Mouse (Mus musculus) ovary, postnatal 36 days (tissue): ENCODE data around the gene Fmo1.

Experiments
- DNase-seq: peaks from one replicate; pipeline ENCODE4 v3.0.0; 2022; ENCODE audit warnings: low spot score, mixed read lengths

Fmo1 gene

DNA sequence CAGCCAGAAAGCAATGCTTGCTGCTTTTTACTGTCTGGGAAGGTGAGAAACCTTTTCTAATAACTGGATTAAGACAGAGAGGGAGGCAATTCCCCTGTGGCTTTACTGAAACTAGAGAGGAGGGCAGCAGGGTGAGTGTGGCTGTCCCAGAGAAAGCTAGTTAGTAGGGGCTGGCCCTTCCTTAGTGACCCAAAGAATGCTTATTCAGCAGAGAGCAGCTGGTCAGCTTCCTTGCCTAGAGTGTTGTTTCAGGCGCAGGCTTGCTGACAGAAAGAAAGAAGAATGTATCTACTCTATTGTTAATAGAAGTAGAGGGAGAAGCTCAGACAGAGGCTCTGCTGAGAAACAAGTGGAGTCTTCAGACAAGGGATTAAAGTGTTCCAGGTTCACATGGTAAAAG lies 4.1 kb downstream of the Fmo1 start:
- DNase-seq = no peak

DNA sequence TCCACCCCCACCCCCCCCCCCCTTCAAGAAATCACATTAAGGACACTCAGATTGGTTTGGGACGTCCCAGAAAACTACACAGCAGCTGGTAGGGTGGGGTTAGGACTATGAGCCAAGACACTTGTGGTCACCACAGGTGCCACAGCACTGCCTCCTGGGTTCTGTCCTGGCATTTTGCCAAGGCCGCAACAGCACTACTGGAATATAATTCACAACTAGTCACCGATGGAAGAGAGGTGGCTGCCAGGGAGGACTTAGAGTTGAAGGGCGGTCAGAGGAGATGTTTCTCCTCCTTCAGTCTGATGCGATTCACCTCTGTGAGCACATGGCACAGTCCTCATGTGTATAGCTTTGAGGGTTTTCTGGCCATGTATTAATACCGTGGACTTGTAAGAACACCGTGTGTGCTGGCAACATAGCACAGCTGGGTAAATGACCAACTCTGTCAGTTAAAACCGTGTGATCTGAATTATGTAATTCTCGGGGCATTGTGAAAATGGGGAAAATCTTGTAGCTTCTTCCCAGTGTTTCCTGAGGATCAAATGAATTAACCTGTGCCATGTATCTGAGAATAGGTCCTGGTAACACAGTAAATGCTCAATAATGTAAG lies 6.3 kb downstream of the Fmo1 start:
- DNase-seq = no peak

DNA sequence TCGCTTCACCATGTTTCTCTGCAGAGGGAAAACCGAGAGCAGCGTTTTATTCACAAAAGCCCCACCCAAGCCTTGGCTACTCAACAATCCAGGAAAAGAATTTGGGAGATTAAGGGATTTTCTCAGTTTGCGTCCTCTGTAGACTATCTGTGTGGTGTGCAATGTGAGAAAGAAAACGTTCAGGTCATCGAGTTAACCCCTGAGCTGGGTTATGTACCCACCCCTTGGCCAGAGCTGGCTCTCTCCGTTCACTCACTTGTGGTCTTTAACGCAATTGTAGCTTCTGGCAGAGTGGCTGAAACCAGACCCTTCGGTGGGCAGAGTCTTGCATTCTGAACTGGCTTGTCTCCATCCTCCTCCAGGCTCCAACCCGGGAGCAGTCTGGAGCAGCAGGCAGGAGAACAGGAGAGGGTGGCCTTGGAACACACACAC lies 6.8 kb downstream of the Fmo1 start:
- peak; percentile 14 for DNase-seq

DNA sequence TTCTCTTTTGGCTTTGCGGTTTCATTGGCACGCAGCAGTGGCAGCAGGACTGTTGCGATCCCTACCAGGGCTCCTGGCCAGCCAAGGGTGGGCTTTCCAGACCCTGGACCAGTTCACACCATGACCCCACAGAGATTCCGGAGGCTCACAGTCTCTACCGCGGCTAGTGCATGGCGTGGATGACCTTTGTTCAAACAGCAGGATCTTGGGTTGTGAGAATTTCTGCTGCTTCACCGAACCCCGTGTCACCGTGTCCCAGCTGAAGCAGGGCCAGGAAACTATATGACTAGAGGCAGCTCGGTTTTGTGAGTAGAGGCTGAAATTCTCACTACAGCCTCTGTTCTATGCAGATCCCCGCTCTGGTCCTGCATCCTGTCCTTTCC lies 7.7 kb downstream of the Fmo1 start:
- peak; percentile 24 for DNase-seq

DNA sequence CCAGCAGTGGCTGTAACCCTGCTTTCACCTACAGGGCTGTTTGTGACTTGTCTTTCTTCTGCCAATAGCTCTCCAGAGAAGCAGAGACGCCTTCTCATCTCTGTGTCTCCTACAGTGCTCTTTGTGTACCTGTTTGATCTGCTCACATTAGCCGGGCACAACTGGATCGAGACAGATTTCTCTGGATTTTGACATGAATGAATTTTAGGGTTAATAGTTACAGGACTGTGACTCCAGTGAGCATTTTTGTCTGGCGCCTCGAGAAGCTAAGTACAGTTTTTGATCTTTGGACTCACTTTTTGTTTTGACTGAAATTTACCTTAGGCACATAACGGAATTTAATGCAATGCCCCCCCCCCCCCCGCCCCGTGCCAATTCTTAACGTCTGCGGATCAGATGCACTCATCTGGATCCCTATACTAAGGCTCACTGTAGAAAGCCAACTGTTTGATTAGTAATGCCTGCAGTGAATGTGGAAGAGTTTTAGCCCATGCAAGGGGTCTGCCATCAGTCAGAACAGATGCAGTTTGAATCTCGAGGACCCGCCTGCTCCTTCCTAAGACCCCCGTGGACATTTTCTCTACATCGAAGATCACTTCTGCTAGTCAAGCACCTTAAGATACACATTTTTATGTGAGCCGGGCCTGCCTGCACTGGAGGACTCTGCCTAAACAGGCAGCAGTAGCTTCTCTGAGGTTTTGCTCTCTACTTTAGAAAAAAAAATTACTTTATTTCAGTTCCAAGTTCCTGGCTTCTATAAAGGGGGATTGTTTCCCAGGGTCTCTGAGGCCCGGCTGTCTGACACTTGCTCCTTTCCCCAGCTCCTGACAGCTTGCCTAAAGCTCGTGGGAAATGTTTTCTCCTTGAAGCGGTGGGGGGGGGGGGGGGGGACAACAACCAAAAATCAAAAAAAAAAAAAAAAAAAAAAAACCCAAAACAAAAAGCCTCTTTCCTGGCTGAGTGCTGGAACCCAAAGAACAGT lies 8.4 kb downstream of the Fmo1 start:
- DNase-seq = no peak

DNA sequence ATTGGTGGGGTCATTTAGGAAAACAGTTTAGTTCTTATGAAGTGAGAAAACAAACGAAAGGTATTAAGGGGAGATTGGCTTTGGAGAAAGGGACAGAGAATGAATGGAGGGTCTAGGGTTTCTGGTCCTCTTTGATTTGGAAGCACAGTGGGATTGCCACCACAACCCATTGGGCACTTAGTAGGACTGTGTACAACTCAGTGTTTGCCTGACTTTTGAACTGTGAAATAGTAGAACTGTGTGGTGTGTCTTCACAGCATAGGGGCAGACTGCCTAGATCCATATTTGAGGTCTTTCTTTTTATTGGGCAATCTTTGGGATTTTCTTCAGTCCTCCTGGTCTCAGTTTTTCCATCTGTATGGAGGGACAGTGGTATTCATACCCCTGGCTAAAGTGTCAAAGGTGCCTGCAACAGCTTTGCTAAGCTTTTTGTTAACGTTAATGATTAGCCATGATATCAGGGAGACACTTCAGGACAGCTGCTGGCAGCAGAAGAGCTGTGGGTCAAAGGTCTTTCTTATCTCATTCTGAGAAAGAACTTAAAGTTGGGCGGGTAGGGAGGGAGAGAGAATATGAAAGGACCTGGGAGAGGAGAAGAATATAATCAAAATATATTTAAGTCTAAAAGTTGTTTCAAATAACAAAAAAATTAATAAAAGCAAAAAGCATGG lies 12.5 kb downstream of the Fmo1 start:
- DNase-seq = no peak

DNA sequence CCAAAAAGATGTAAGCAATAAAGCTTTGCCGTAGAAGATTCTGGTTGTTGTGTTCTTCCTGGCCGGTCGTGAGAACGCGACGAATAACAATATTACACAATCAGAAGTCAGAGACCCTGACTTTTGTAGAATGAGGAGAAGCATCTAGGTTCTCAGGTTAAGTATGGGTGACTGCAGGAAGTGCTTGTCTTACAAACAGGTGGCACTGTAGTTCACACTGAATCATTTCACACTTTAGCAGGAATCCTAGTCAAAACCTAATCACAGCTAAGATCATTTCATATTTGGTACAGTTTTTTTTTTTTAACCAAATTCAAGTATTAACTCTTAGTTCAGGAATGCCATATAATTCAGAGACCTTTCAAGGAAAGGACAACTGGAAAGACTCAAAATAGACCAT lies 18.9 kb downstream of the Fmo1 start:
- DNase-seq = no peak

DNA sequence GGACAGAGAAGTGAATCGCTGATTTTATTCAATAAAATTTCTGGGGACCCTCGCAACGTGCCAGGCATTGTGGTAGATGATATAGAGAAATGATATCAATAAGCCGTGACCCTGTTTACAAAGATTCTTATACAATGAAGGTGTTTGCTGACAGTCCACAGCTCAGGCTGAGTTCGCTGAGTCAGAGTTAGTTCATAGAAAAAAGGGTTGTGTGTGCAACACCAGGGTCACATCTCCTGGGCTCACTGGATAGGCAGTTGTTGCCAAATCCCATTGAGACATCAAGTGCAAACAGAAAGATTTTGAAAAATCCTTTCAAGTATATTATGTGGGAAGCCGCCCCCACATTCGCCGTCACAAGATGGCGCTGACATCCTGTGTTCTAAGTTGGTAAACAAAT lies 26.2 kb downstream of the Fmo1 start:
- DNase-seq = no peak

DNA sequence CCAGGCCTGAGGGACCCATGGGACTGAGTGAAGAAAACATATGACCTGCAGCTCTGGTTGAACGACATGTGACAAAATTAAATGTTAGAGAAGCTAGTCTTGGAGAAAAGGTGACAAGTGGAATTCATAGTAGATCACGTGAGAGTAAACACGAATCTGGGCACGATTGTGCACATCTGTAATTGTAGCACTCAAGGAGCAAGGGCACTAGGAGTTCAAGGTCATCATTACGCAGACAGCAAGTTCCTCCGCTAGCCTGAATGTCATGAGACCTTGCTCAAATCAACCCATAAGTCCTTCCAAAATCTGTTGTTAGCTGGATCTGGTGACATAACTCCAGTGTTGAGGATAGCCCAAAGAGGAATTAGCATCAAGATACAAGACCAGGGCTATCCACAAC lies 27.4 kb downstream of the Fmo1 start:
- DNase-seq = no peak

DNA sequence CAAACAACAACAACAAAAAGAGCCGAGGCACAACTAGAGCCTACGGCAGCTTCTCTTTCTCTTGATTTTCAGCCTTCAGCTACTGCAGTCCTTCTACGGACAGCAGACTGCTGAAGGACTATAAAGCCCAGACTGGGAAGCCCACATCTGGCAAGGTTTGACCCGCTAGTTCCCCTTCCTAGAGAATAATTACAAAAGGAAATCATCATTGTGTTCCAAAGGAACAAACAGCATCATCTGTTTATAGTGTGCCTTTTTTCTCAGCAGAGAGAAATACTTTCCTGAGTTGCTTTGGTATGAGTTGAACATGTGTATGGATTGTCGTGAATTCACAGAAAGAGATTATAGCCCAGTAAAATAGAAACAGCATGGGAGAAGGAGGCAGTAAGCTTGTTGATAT lies 32.1 kb downstream of the Fmo1 start:
- DNase-seq = no peak

DNA sequence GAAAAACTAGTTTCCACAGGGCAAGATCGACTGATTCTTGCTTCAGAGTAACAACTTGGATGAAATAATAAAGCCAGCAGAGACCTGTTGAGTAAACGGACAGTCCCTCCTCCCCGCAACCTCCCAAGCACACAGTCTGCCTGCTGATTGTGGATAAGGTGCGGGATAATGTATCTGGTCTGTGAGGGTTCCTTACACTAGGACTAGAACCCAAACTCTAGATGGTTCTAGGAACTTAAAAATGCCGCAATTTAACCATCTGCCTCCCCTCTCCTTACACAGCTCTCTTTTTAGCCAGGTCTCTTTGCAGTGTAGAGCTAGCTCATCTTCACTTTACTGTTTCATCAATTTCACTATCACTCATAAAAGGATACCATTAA lies 33.8 kb downstream of the Fmo1 start:
- DNase-seq = no peak

DNA sequence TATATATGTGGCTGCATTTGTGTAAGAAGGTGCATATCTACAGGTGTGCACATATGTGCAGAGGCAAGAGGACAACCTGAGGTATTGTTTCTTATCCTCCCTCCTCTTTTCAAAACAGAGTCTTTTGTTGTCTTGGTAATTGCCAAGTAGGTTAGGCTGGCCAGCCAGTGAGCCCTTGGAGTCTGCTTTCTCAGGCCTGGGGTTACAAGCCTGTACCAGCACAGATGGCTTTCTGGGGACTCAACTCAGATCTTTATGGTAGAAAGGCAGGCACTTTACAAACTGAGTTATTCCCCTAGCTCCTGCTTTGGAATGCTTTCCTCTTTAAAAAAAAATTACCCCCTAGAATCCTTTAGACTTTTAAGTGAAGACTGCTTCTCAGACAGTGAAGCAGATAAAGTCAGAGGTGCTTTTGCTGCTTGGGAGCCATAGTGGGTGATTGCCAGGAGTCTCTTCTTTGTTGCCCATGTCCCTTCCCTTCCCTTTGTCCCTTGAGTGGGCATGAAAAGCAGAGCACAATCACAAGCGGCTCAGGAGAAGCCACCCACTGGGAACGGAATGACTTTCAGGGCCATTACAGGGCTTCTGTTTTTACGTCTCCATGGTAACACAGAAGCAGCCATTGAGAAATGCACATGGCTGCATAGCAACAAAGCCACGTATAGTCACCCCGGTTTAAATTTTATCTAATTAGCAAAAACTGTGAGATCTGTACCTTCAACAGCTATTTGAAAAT lies 34.4 kb downstream of the Fmo1 start:
- no peak for DNase-seq

DNA sequence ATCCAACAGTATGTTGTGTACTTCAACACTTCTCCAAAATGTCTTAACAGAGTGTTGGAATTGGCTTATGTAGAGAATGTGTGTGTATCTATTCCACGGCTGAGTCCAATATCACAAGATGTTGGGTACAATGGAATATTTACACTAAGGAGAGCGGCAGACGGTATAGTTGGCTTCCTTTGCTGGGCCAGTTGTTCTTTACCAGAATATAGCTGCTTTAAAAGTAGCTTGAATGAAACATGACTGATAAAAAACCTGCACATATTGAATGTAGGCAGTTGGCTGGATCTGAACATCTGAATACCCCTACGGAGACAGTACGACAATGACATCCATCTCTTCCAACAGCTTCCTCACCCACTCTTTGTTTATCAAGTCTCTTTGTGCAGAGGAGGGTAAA lies 47.1 kb downstream of the Fmo1 start:
- DNase-seq = no peak

DNA sequence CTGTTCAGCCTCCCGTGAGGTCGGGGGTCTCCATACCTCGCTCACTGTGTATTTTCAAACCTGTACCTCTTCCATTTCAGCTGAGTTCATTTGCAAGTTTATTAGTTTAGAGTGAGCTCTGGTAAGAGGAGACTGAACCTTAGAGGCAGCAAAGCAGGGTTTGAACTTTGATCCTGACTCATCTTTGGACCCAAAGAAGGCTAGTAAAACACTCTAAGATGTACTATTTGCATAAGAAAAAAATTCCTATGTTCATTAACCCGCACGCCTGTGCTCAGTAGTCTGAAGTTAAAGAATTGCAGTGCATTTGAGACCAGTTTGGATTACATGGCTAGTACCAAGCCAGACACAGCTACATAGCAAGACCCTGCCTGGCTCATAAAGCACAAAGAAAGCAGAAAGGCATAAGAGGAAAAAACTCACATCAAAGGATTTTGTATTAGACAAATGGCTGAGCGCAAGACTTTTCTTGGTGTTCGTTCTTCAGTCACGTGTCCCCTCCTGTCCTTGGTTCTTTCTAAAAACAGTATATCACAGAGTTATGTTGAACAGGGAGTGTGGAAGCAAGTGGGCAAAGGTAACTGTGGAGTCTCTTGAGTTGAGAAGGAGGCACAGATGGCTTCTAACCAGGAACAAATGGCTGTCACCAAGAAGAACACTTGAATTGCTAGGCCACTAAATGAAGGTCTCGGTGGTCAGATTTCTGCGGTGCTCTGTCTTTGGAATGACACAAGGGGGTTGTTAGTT lies 50.9 kb downstream of the Fmo1 start:
- no peak for DNase-seq

DNA sequence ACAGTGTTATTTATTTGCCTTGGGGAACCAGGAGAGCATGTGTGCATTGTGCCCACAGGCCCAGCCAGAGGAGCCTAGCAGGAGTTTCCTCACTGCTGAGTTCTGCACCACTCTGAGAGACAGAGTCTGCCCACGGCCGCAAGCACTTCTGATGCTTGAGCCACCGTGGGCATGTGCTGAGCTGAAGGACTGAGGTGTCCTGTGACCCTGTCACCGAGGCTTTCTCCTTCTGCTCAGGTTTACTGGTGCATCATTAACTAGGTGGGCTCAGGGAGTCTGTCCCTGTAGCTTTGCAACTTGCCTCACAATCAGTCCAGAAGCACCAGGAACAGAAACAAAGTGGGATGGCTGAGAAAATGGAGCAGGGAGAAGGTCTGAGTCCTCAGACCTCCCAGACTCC lies 51.5 kb downstream of the Fmo1 start:
- no peak for DNase-seq

DNA sequence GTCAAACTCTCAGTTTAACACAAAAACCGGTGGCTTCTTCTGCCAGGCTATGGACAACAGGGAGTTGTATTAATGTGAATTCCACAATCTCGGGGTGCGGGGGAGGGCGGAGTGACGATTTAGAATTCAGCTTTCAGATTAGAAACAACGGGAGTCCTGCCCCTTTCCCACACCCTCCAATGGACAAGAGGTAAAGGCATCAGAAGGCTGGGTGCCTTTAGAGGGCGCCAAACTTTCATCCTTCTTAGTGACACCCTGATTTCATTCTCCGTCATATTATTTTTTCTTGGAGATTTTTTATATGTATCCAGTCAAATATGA lies 52.6 kb downstream of the Fmo1 start, which contains the start of gene Fmo4:
Fmo4 (minus strand) TSS at position 137 of the 321 bp plus-strand sequence.
- DNase-seq = peak; percentile 34

DNA sequence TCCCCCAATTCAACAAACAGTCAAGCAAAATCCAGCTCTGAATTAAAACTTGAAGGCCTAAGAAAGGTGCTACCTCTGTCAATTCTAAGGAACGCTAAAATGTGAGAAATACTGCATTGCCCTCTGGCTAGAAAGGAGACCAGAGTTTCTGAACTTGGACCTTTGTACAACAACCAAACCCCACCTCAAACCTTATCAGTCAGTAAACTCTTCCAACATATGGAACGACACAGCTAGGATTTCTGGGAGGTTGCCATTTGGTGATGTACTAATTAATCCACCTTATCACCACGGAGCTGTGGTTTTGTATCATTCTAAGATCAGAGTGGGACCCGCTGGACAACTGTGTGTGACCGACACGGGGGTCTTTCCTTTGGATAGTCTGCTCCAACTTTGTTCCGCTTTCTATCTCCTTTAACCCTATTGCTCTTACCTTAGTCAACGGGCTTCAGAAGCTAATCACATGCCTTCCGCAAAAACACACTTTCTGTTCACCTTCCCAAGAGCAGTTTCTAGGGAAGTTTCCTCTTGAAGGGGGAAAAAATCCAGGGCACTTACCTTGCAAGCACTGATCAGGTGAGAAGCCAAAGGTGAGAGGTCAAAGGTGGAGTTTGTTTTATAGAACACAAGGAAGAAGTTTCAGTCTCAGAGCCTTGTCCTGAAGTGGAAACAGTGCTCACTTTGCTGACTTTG lies 53.1 kb downstream of the Fmo1 start:
- no peak for DNase-seq

DNA sequence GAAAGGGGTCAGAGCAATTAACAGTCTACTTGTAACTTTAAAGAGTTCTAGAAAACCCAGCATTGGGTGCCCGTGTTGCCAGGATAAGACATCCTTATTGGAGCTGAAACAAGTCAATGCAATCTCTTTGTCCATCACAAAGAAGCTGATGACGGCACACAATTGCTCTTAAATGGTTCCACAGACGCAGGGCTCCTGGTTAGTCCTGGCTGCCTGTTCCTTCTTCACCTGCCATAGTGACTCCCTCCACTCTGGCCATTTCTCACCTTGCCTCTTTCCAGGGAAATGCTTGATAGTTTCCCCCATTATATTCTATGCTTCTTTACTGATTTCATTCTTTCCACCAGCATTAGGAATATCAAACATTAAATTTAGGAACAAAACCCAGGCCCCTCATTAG lies 57.9 kb downstream of the Fmo1 start:
- DNase-seq = no peak

DNA sequence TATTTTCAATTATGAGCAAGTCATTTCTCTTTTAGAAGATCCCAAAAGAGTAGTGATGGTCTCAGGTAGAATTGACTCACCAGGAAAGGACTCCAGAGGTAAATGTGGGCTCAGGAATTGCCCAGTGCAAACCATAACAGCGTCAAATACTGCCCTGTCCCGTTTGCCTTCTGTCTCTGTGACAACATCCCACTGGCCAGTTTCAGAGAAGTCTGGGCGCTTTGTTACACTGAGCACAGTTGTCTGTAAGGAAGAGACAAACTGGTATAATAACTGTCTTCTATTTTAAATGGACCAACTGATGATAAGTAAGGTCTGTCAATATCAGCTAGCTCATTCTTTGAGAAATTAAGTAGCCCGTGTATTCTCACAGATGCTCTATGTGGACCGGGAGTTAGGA lies 59.0 kb downstream of the Fmo1 start:
- DNase-seq = no peak

DNA sequence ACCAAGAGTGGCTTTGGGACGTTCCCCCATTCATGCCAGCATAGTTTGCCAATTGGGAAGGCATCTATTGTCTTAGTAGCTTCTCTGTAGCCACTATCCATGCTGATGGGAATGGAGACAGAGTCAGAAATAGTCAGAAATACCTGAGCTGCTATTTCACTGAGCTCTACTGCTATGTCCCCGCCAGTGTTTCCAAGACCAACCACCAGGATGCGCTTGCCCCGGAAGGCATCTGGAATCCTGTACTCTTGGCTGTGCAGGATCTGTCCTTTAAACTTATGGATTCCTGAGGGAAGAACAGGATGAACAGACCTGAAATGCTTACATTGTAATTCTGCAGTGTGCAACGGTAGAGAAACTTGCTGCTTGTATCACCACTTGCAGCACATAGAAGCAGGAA lies 61.4 kb downstream of the Fmo1 start:
- no peak for DNase-seq

DNA sequence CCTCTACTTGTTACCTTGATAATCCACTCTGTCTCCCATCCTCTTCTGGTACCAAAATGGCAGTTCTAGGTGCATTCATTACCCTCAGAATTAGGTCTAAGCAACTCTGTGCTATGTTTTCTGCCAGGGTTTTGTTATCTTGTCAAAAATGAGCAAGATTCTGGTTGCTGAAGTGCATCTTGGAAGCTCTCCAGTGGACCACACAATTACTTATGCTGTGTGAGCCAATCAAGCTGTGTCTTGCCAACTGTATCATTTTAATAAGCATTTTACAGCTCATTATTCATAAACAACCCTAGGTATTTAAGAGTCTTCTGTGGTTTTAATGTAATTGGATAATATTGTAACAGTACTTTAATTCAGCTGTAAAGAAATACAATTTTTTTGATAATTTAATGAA lies 70.0 kb downstream of the Fmo1 start:
- no peak for DNase-seq
